Mouse (Mus musculus) myocyte (in vitro differentiated cells): ENCODE results near the gene Padi6.

Experiments used
- MAX ChIP-seq: IDR thresholded peaks from one replicate; pipeline ENCODE4 v1.6.1; 2011; ENCODE audit warnings: low read depth, mild to moderate bottlenecking, control low read depth
- MYOG ChIP-seq, 3 experiments: IDR thresholded peaks; one replicate each; pipeline ENCODE4 v1.6.1; 2011; ENCODE audit warnings: control low read depth in 2 of 3, low read depth in 2 of 3, mild to moderate bottlenecking in 2 of 3; ENCODE audit not compliant: insufficient read length in 2 of 3, control insufficient read depth in 1 of 3, insufficient read depth in 1 of 3
- POLR2A ChIP-seq: IDR thresholded peaks from one replicate; pipeline ENCODE4 v1.6.1; 2011; ENCODE audit warnings: low read depth, mild to moderate bottlenecking, control low read depth, moderate library complexity; ENCODE audit not compliant: insufficient read length
- POLR2AphosphoS2 ChIP-seq: IDR thresholded peaks from one replicate; pipeline ENCODE4 v1.6.1; 2011; ENCODE audit warnings: low read depth, control low read depth; ENCODE audit not compliant: insufficient read length
- REST ChIP-seq: IDR thresholded peaks from one replicate; pipeline ENCODE4 v1.6.1; 2011; ENCODE audit warnings: mild to moderate bottlenecking, control low read depth, moderate library complexity; ENCODE audit not compliant: insufficient read depth, insufficient read length
- TCF12 ChIP-seq: IDR thresholded peaks from one replicate; pipeline ENCODE4 v1.6.1; 2011; ENCODE audit warnings: mild to moderate bottlenecking, control low read depth; ENCODE audit not compliant: poor library complexity, insufficient read depth, severe bottlenecking
- USF1 ChIP-seq: IDR thresholded peaks from one replicate; pipeline ENCODE4 v1.6.1; 2011; ENCODE audit warnings: low read depth, mild to moderate bottlenecking, control low read depth, moderate library complexity

DNA sequence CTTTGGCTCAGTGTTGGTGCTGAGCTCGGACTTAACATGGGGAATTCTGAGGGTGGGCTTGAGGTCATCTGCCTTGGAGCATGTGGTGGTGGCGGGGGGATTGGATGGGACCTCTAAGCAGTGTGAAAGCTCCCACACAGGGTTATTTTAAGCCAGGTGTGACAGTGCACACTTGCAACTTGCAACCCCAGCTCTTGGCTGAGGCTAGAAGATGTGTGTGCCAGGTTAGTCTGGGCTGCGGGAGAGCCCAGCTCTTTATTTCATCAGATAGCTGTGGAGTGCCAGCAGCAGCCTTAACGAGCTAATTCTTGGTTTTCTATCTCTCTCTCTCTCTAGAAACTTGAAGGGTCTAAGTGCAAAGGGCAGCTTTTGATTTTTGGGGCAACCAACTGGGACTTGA is 34.8 kb downstream of the Padi6 start:
- TF ChIP-seq REST = no peak
- TF ChIP-seq USF1 = no peak
- TF ChIP-seq TCF12 = no peak
- TF ChIP-seq POLR2AphosphoS2 = no peak
- TF ChIP-seq MYOG (IDR thresholded peaks at IDR 0.05; ENCODE audit: control insufficient read depth in 1 of 3, insufficient read depth in 1 of 3, insufficient read length in 2 of 3, low read depth in 2 of 3) = no peak
- TF ChIP-seq POLR2A = no peak
- TF ChIP-seq MAX = no peak
